Mouse (Mus musculus) embryo, embryonic 11 days (tissue): ENCODE results near the gene Cfap70.

Experiments
- DNase-seq: peaks from one replicate; pipeline ENCODE4 v3.0.0-alpha.2; 2015

Cfap70 gene

DNA sequence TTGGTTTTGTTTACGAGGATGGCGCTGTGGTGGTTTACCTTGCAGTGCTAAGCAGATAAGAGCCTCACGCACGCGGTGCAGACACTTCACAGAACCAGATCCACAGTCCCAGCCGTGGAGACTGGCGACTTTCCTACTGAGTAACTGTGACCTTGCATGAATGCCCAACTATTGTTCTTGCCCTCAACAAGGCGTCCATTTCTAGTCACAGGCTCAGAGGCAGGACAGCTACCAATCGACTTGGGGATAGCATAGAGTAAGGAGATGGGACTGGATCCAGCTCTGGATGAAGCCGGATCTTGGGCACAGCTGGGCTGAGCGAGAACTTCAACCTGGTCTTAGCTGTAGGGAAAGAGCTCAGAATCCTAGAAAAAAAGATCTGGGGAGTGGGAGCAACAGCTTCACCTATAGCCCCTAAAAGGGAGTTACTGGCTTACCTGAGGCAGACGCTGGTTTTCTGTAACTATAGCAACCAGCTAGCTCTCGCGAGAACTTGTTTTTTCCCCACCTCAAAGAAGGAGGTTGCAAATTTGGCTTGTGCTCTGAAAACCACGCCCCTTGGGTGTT is at the start of gene Cfap70:
Cfap70 (minus strand) TSS at position 462 of the 567 bp plus-strand sequence.
- DNase-seq = peak; percentile 85

DNA sequence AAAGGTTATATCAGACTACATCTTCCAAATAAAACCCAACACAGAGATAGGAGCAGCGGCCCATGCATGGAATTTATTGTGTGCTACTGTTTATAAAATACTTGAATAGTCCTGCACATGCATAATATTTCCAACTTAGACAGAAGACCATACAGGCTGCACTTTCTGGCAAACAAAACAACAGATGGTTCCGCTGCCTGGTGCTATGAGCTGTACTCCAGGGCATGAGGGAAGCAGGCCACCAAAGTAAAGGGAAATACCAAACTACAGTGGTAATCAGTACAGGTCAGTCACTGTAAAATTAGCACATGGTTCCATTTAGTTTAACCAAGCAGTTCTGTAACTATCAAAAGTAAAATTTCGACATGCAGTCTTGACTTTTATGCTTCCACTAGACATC is 48.0 kb upstream of the Cfap70 start:
- no peak for DNase-seq

DNA sequence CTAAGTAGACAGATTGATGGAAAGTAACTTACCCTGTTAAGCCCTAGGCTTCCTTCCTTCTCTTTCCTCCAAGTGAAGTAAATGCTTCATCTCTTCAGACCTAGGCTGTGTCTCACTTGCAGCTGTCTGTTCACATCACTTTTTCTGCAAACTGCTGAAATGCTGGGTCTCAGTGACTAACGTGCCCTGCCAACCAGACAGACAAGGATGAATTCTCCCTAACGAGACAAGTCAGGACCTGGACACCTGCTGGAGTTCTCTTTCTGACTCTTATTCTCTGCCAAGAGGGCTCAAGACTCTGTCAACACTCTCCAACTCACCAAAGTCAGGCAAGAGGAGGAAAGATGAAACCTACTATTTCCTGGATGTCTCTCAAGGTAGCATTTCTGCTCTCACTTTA is 44.6 kb upstream of the Cfap70 start, which contains the start of gene Mss51:
Mss51 (minus strand) TSS at position 299 of the 400 bp plus-strand sequence.
- no peak for DNase-seq

DNA sequence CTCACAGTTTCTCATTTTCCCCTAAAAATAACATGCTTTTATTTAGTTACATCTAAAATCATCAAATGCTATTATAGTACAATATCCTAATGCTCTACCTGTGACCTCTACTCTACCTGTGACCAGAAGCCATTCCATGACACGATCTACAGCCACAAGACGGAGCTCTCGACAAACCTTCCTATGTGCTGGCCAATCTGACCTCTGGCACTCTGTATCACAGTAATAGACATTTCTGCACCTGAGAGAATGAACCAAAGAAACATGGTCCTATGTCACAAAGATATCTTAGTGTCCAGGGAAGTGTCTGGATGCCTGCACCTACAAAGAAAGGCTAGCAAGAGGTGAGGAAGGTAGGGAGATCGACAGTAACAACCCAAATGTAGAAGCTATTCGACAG is 34.0 kb upstream of the Cfap70 start:
- no peak for DNase-seq

DNA sequence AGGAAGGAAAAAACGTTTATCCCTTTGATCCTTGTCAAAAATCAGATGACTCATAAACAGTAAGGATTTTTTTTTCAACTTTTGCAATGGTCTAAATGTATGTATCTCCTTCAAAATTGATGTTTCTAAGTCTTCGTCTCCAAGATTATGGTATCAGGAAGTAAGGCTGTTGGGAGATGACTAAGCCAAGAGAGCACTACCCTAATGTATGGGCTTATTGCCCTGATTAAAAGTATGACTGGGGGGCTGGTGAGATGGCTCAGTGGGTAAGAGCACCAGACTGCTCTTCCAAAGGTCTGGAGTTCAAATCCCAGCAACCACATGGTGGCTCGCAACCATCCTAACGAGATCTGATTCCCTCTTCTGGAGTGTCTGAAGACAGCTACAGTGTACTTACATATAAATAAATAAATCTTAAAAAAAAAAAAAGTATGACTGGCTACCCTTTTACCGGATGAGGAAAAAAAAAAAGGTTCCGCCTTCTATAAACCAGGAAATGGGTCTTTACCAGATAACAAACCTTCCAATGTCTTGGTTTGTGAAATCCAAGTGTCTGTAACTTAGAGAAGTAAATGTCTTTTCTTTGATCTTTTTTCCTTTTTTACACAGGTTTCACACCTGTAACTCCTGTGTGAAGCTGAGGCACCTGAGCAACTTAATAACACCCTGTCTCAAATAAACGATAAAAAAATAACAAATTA is 30.2 kb upstream of the Cfap70 start:
- no peak for DNase-seq

DNA sequence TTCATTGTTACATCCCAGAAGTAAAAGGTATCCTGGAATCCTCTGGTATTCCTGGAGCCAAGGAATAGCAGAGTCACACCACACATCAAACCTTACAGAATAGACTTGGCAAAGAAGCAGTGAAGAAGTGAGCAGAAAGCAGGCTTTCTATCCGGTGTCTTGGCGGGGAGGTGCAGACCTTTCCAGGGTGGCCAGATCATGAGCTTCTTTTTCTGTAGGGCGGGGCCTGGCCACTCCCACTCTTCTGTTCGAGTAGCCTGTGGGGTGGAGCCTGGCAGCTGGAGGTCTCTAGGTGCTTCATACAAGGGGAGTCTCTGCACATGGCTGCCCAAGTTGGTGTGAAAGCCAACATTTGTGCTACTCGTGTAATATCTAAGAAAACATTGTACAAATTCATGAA is 29.2 kb upstream of the Cfap70 start:
- DNase-seq = no peak

DNA sequence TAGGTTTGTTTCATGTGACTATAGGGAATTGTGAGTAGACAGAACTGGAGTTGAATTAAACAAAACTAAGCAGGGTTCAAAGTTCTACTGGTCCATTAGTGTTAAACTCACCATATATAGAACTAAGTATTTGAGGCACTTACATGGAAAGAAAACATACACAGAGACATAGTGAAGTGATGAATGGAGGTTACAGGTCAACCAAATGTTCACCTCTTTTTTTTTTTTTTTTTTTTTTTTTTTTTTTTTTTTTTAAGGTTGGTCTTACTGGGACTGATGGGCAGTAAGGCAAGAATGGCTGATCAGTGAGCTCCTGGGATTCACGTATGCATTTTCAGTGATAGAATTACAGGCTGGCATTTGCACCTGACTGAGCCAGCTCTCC is 28.2 kb upstream of the Cfap70 start:
- DNase-seq = no peak

DNA sequence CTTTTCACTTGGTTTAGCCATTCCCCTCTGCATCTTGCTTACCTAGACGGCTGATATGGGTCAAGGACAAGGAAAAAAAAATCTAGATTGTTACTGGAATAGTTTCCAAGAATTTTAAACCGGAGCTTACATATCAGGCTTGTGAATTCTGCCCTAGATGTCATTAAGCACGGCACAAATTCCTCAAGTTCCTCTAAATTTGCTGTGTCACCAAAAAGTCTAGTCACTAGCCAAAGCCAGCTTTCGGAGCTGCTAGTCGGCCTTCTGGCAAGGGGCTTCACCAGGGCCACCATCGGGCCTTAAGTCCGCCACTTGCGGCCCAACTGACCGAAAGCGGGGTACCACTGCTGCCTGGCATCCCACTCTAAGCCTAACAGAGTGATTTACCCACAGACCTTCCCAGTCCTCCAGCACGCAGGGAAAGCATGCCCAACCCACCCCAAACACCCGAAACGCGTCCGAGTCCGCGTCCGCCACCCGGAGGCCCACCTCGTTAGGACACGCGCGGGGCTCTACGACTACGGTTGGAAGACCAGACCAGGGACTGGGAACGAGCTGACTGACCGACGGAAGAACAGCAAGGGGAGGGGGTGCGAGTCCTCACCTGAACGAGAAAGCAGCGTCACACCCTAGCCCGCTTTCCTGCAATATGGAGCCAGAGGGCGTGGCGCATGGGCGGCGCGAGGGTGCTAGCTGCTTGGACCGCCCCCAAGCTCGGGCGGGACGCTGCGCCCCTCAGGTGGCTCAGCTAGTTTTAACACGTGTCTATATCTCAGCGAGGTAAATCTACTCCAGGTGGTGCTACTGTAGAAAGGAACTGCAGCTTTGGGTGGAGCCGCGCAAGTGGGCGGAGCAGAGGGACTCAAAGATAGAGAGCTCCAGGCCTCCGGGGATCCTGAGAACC is 27.5 kb upstream of the Cfap70 start, which contains the start of gene Anxa7:
Anxa7 (minus strand) TSS at position 843 of the 904 bp plus-strand sequence.
- peak; percentile 87 for DNase-seq

DNA sequence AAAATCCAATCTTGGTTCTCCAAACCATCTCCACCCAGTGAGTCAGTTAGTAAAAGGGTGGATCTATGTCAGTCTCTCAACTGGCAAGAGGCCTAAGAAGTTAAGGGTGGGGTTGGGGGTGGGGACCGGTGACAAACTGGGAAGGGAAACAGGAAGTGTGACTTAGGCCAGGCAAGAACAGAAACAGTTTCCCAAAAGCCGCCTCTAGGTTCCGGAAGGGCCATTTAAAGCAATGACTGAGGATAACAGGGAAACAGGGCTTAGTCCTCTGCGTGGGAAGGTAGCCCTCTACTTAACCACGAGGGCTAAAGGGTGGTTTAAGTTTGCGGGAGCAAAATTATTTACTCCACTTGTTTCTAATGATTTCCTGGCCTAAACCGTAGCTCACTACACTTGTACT is 26.8 kb upstream of the Cfap70 start:
- peak; percentile 18 for DNase-seq

DNA sequence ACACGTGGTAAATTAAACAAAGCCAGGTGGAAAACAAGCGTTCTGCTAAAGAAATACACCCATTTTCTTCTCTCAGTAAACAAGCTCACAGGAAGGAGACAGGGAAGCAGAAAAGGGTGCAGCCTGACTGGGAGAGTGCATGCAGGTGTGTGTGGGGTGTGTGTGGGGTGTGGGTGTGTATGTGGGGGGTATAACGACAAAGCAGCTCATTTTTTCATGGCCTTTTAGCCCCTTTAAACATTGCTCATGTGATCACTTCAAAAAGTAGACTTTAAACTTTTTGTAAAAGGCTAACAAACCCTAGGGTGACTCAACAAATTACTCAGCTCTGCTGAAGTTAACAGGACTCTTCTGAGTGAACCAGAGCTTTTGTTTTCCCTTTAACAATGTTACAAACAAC is 26.4 kb upstream of the Cfap70 start:
- DNase-seq = no peak

DNA sequence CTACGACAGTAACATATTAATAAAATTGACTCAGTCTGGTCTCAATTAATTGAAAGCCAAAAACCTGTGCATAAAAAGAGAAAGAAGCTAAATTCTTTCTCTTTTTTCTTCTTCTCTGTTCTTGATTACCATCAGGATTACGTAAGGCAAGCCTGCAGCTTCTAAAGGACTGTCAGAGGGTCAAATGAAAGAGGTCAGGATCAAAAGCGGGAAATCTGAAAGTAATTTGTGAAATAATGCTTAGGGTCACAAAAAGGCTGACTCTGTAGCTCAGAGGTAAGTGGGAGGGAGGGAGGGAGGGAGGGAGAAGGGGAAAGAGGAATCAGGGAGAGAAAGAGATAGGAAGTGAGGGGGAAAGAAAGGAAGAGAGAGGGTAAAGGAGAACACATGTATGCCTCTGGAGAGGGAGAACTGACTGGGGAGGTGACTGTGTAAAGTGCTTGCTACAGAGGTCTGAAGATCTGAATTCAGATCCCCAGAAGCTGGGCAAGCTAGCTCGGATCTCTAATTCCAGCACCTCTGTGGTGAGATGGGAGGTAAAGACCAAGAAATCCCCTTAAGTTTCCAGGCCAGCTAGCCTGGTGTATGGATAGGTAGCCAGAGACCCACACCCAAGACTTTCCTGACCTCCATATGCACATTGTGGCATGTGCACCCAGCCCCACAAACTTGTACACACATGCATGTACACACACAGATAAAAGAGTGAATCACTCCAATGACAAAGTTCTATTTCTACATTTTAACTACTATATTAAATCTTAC is 25.4 kb upstream of the Cfap70 start:
- DNase-seq = peak; percentile 61

DNA sequence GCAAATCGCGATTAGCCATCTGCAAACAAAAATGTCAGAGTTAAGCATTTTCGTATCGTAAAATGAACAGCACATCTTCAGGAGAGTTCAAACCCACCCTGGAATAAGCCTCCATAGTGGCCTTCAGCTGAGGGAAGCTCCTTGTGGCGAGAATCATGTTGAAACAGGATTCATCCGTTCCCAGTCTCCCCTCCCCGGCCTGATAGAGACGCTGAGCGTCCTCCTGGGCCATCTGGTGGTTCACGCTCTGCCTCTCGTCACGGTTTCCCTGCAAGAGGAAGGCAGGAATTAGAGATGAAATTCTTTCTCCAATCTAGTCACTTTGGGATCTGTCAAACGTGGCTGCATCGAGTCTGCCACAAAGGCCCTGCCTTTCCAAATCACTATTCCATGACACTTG is 8.2 kb upstream of the Cfap70 start:
- DNase-seq = no peak

DNA sequence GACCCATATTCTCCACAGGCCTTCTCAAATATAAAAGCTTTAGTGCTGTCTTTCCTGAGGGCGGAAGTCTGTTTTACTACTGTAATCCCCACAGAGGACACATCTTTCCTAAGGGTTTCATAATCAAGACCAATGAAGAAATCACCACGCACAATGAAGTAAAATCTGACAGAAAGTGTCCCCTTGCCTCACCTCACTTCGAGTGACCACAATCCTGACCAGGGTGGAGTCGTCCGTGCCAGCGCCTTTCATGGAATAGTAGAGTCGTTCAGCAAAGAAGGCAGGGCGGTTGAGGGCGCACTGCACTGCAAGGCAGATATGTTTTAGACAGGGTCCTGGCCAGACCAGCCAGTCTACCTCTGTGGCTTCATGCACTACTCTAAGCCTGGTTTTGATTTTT is 6.4 kb upstream of the Cfap70 start:
- no peak for DNase-seq

DNA sequence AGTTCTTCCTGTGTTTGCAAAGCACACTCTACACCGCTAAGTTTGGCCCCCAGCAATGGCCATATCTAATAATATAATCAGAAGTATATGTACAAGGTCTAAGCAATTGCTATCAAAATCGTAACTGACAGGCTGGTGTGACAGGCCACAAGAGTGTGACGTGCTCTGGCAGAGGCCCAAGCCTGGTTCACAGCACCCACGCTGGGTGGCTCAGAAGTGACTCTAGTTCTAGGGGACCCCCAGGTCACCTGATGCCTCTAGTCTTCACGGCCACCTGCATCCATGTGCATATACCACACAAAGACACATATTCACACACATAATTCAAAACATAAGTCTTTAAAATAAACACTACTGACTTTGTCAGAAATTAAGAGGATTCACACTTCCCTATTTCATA is 903 bp upstream of the Cfap70 start:
- no peak for DNase-seq

DNA sequence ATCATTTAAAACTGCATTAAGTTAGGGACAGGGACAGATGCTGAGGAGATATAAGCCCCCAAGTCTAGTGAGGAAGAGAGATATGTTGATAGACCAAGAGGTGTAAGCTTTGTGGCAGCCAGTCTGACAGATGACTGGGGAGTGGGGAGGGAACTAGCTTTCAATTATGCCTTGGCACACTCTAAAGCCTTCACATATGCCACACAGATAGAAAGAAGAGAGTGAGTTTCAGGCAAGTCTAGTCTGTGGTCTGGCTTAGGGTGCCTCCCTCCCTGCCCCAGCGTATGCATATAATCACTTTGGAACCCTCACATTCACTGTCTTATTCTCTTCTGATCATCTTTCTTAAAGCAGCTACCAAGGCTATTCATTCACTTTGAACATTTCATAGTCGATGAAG is 724 bp downstream of the Cfap70 start:
- no peak for DNase-seq

DNA sequence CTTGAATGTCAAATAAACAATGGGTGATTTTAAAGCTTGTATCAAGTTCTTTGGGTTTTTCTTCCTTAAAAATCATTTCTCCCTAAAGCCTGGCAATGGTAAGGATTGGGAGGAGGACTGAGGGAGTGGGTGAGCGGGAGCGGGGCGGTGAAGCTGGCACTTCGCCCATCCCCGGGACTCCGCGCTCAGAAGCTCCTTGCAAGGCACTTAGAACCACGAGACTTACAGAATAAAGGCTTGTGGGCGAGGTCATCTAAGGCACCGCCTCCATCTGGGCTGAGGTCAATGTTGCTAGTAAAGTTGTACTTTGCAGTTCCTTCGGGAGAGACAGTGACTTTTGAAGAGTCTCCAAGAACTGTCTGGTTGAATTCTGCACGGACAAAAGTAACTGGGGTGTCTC is 4.8 kb downstream of the Cfap70 start:
- DNase-seq = no peak

DNA sequence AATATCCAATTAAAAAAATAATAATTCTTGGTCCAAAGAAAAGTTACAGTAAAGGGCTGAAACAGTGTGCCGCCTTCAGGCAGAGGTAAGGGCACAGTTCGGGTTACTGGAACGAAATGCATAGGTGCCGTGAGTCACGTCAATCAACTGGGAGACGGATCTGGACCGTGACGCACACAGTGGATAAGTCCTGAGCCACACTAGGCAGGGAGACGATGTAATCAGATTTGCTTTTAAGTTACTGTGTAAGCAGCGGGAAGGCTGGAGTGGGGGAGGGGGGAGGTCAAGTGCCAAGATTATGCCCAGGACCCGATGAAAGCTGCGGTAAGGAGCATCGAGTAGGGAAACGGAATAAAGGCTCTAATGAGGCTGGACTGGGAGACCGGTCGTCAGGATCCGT is 9.8 kb downstream of the Cfap70 start:
- DNase-seq = no peak

DNA sequence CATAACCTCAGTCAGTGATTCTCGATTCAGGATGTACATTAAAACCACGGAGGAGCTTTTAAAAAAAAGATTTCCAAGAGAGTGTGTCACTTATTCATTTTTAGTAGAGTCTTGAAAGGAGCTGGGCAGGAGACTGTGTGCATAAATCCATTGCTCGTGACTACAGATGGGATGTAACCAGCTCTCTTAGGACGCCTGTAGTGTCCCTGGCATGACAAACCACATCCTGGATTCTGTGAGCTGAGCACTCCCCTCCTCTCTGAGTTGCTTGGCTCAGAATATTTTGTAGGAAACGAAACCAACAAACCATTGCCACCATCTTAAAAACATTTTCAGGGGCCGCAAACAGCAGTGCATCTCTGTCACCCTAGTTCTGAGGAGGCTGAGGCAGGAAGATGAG is 15.1 kb downstream of the Cfap70 start:
- no peak for DNase-seq

DNA sequence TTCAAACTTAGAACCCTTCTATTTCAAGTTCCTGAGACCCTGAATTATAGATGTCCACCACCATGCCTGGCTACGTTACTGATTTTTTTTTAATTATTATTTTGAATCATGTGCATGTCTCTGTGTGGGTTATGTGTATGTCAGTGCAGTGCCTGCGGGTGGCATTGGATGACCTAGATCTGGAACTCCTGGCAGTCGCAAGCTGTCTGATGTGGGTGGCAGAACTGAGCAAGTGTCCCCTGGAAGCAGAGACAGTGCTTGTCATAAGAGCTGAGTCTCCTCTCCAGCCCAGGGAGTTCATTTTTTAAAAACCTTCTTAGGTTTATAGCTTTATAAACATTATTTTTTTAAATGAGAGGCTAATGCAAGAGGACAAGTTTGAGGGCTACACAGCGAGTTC is 19.6 kb downstream of the Cfap70 start:
- DNase-seq = no peak

DNA sequence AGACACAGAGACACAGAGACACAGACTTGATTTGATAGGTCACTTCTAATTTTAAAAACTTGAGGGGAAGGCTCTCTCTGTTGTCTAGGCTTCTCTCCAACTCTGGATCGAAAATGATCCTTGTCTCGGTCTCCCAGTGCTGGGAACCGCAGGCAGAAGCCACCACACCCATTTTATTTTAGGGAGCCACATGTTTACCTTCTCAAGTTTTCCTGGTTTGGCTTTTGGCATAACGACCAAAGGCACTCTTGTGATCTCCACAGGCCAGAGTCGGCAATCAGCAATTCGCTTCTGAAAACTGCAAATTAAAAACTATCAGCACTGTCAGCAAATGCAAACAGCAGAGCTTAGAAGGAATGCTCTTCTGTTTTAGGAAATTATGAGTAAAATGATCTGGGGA is 20.3 kb downstream of the Cfap70 start:
- DNase-seq = no peak

DNA sequence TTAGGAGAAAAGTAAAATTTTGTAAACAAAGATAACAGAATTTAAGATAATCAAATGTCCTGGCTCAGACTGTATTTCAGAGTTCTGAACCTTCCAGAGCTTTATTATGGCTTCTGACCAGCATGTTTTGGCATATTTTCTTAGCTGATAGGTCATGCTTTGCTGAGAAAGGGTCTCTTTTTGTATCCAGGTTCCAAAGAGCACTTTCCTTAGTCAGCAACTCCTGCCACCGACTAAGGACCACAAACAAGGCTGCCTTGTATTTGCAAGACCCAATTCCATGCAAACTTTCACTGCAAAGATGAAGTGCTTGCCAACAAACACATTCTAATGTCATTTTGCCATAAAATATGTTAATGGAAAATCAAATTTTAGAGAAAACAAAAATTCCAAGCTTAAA is 22.2 kb downstream of the Cfap70 start:
- DNase-seq = no peak

DNA sequence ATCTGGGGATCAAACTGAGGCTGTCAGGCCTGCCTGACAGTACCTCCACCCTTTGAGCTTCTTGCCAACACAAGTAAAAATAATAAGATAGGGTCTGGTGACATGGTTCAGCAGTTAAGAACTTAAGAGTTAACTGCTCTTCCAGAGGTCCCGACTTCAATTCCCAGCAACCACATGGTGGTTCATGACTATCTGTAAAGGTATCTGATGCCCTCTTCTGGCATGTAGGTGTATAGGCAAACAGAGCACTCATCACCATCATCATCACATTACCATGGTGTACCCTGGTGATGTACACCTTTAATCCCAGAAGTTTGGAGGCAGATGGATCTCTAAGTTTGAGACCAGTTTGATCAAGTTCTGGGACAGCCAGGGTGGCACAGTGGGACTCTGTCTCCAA is 23.4 kb downstream of the Cfap70 start:
- no peak for DNase-seq

DNA sequence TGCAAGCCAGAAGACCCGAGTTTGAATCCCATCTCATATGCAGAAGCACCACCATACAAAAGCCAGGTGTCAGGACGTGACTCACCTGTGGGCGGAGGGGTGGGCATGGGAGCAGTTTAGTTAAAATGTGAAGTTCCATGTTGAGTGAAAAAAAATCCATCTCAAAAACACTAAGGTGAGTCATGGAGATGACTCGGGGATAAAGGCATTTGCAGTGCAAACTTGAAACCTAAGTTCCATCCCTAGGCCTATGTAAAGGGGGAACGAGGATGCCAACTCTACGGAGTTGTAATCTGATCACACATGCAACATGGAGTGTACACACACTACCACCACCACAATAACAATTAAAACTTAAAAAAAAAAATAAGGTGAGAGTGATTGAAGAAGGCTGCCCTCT is 29.0 kb downstream of the Cfap70 start:
- no peak for DNase-seq
